Mouse (Mus musculus): ENCODE measurements around the gene Foxp1. TPM values are rescaled to one million over a fixed set of nuclear protein-coding genes. Genes with fewer than 3 reads are reported as not detected.

Foxp1 gene
- total and polyA plus RNA-seq, 3 experiments, result 57.4 to 88.1 (median 79.8) TPM

- Histone ChIP-seq H3K27me3 (ENCODE audit: insufficient read depth, low read length) (no peaks in the 10 kb centered on the region), H3K9me3 (replicated peaks) (no peaks in the 10 kb centered on the region), H3K4me1 (ENCODE audit: insufficient read depth, low read depth, low read length) (peaks cover 5% of the 10 kb centered on the region; the same call in 1 of the 2 replicates), H3K4me3 (ENCODE audit: low read depth, low read length) (no peak overlapping the region), H3K36me3 (replicated peaks) (peaks cover 44% of the 10 kb centered on the region)
- DNase-seq (ENCODE audit: low spot score) (no peak), ATAC-seq (ENCODE audit: extremely low read depth, insufficient number of reproducible peaks, low FRiP score, poor library complexity, severe bottlenecking) (no peak)
- TF ChIP-seq TAL1 (conservative IDR thresholded peaks at IDR 0.05; ENCODE audit: low read depth, low read length) (no peak), CTCF (IDR thresholded peaks at IDR 0.05; ENCODE audit: low read depth, low read length) (no peak), GATA1 (IDR thresholded peaks at IDR 0.05; ENCODE audit: borderline replicate concordance, low read length) (no peak), POLR2AphosphoS5 (IDR thresholded peaks at IDR 0.05; ENCODE audit: insufficient replicate concordance, low read depth, low read length) (no peak), GATA2 (IDR thresholded peaks at IDR 0.05; ENCODE audit: borderline replicate concordance, low read depth, low read length) (no peak)
Observed at GRCm38 (mm10) chr6:99057113-99057553, 465.4 kb downstream of the Foxp1 start.

- H3K4me3 ChIP-seq (ENCODE audit: low read depth, low read length), result no peak overlapping the region
- H3K36me3 ChIP-seq (replicated peaks), result peaks cover 48% of the 10 kb centered on the region
- DNase-seq (ENCODE audit: low spot score), result no peak
- H3K4me1 ChIP-seq (ENCODE audit: insufficient read depth, low read depth, low read length), result peaks cover 5% of the 10 kb centered on the region; the same call in 1 of the 2 replicates
- no peak for ATAC-seq (ENCODE audit: extremely low read depth, insufficient number of reproducible peaks, low FRiP score, poor library complexity, severe bottlenecking)
- no peaks in the 10 kb centered on the region for H3K9me3 ChIP-seq (replicated peaks)
- no peaks in the 10 kb centered on the region for H3K27me3 ChIP-seq (ENCODE audit: insufficient read depth, low read length)
- TF ChIP-seq GATA1 (IDR thresholded peaks at IDR 0.05; ENCODE audit: borderline replicate concordance, low read length) (no peak), GATA2 (IDR thresholded peaks at IDR 0.05; ENCODE audit: borderline replicate concordance, low read depth, low read length) (no peak), POLR2AphosphoS5 (IDR thresholded peaks at IDR 0.05; ENCODE audit: insufficient replicate concordance, low read depth, low read length) (no peak), CTCF (IDR thresholded peaks at IDR 0.05; ENCODE audit: low read depth, low read length) (no peak), TAL1 (conservative IDR thresholded peaks at IDR 0.05; ENCODE audit: low read depth, low read length) (no peak)
Observed at GRCm38 (mm10) chr6:99056379-99056778, 466.1 kb downstream of the Foxp1 start.

GRCm38 (mm10) chr6:99053998-99054397 lies 468.5 kb downstream of the Foxp1 start:
- H3K36me3 ChIP-seq (replicated peaks), result peaks cover 54% of the 10 kb centered on the region
- H3K4me1 ChIP-seq (ENCODE audit: insufficient read depth, low read depth, low read length), result peaks cover 9% of the 10 kb centered on the region
- no peaks in the 10 kb centered on the region for H3K9me3 ChIP-seq (replicated peaks)
- H3K4me3 ChIP-seq (ENCODE audit: low read depth, low read length), result no peak overlapping the region
- no peak for TF ChIP-seq GATA1 (IDR thresholded peaks at IDR 0.05; ENCODE audit: borderline replicate concordance, low read length)
- no peak for TF ChIP-seq POLR2AphosphoS5 (IDR thresholded peaks at IDR 0.05; ENCODE audit: insufficient replicate concordance, low read depth, low read length)
- TF ChIP-seq TAL1 (conservative IDR thresholded peaks at IDR 0.05; ENCODE audit: low read depth, low read length), result no peak
- no peak for TF ChIP-seq CTCF (IDR thresholded peaks at IDR 0.05; ENCODE audit: low read depth, low read length)
- TF ChIP-seq GATA2 (IDR thresholded peaks at IDR 0.05; ENCODE audit: borderline replicate concordance, low read depth, low read length), result no peak
- no peak for ATAC-seq (ENCODE audit: extremely low read depth, insufficient number of reproducible peaks, low FRiP score, poor library complexity, severe bottlenecking)
- no peak for DNase-seq (ENCODE audit: low spot score)
- no peaks in the 10 kb centered on the region for H3K27me3 ChIP-seq (ENCODE audit: insufficient read depth, low read length)

GRCm38 (mm10) chr6:99053111-99053510 lies 469.4 kb downstream of the Foxp1 start:
- TF ChIP-seq TAL1 (conservative IDR thresholded peaks at IDR 0.05; ENCODE audit: low read depth, low read length) (no peak), POLR2AphosphoS5 (IDR thresholded peaks at IDR 0.05; ENCODE audit: insufficient replicate concordance, low read depth, low read length) (no peak), GATA2 (IDR thresholded peaks at IDR 0.05; ENCODE audit: borderline replicate concordance, low read depth, low read length) (no peak), CTCF (IDR thresholded peaks at IDR 0.05; ENCODE audit: low read depth, low read length) (no peak), GATA1 (IDR thresholded peaks at IDR 0.05; ENCODE audit: borderline replicate concordance, low read length) (no peak)
- no peaks in the 10 kb centered on the region for H3K9me3 ChIP-seq (replicated peaks)
- H3K4me3 ChIP-seq (ENCODE audit: low read depth, low read length), result no peak overlapping the region
- peaks cover 9% of the 10 kb centered on the region for H3K4me1 ChIP-seq (ENCODE audit: insufficient read depth, low read depth, low read length)
- no peaks in the 10 kb centered on the region for H3K27me3 ChIP-seq (ENCODE audit: insufficient read depth, low read length)
- ATAC-seq (ENCODE audit: extremely low read depth, insufficient number of reproducible peaks, low FRiP score, poor library complexity, severe bottlenecking), result no peak
- no peak for DNase-seq (ENCODE audit: low spot score)
- H3K36me3 ChIP-seq (replicated peaks), result peaks cover 53% of the 10 kb centered on the region

- DNase-seq (ENCODE audit: low spot score) (no peak), ATAC-seq (ENCODE audit: extremely low read depth, insufficient number of reproducible peaks, low FRiP score, poor library complexity, severe bottlenecking) (no peak)
- H3K9me3 ChIP-seq (replicated peaks), result no peaks in the 10 kb centered on the region
- H3K4me3 ChIP-seq (ENCODE audit: low read depth, low read length), result no peak overlapping the region
- H3K4me1 ChIP-seq (ENCODE audit: insufficient read depth, low read depth, low read length), result peaks cover 4% of the 10 kb centered on the region; the same call in 1 of the 2 replicates
- no peak for TF ChIP-seq CTCF (IDR thresholded peaks at IDR 0.05; ENCODE audit: low read depth, low read length)
- TF ChIP-seq GATA2 (IDR thresholded peaks at IDR 0.05; ENCODE audit: borderline replicate concordance, low read depth, low read length), result no peak
- no peak for TF ChIP-seq POLR2AphosphoS5 (IDR thresholded peaks at IDR 0.05; ENCODE audit: insufficient replicate concordance, low read depth, low read length)
- TF ChIP-seq TAL1 (conservative IDR thresholded peaks at IDR 0.05; ENCODE audit: low read depth, low read length), result no peak
- TF ChIP-seq GATA1 (IDR thresholded peaks at IDR 0.05; ENCODE audit: borderline replicate concordance, low read length), result no peak
- no peaks in the 10 kb centered on the region for H3K27me3 ChIP-seq (ENCODE audit: insufficient read depth, low read length)
- peaks cover 44% of the 10 kb centered on the region for H3K36me3 ChIP-seq (replicated peaks)
Observed at GRCm38 (mm10) chr6:99051724-99052123, 470.8 kb downstream of the Foxp1 start.

GRCm38 (mm10) chr6:99050288-99051006 lies 472.1 kb downstream of the Foxp1 start:
- peaks cover 4% of the 10 kb centered on the region; the same call in 1 of the 2 replicates for H3K4me1 ChIP-seq (ENCODE audit: insufficient read depth, low read depth, low read length)
- H3K36me3 ChIP-seq (replicated peaks), result peaks cover 40% of the 10 kb centered on the region
- ATAC-seq (ENCODE audit: extremely low read depth, insufficient number of reproducible peaks, low FRiP score, poor library complexity, severe bottlenecking), result no peak
- H3K27me3 ChIP-seq (ENCODE audit: insufficient read depth, low read length), result no peaks in the 10 kb centered on the region
- DNase-seq (ENCODE audit: low spot score), result no peak
- H3K4me3 ChIP-seq (ENCODE audit: low read depth, low read length), result no peak overlapping the region
- TF ChIP-seq CTCF (IDR thresholded peaks at IDR 0.05; ENCODE audit: low read depth, low read length), result no peak
- no peak for TF ChIP-seq TAL1 (conservative IDR thresholded peaks at IDR 0.05; ENCODE audit: low read depth, low read length)
- no peak for TF ChIP-seq GATA1 (IDR thresholded peaks at IDR 0.05; ENCODE audit: borderline replicate concordance, low read length)
- no peak for TF ChIP-seq GATA2 (IDR thresholded peaks at IDR 0.05; ENCODE audit: borderline replicate concordance, low read depth, low read length)
- TF ChIP-seq POLR2AphosphoS5 (IDR thresholded peaks at IDR 0.05; ENCODE audit: insufficient replicate concordance, low read depth, low read length), result no peak
- no peaks in the 10 kb centered on the region for H3K9me3 ChIP-seq (replicated peaks)

All from G1E (cell line).